Mouse (Mus musculus) gastrocnemius, adult 2 months (tissue): ENCODE results near the gene Dppa4. TPM values are rescaled to one million over a fixed set of nuclear protein-coding genes. Genes with fewer than 3 reads are reported as not detected.
"Not testable (repeated sequence)": the region's sequence is repeated elsewhere in the genome, so short reads cannot be mapped to it uniquely, and the experiment has no call there.

Experiments used
- DNase-seq: peaks from one replicate; pipeline ENCODE4 v3.0.0; 2022
- H3K27ac ChIP-seq: fragments of 200-600 bp; 2 replicates; pipeline ENCODE4 v1.8.1; 2022; ENCODE audit warnings: mild to moderate bottlenecking
- H3K4me3 ChIP-seq: fragments of 200-600 bp; 2 replicates; pipeline ENCODE4 v1.8.1; 2022; ENCODE audit warnings: mild to moderate bottlenecking, moderate library complexity
- CTCF ChIP-seq: fragments of 200-600 bp; IDR thresholded peaks from 2 replicates; pipeline ENCODE4 v1.8.1; 2022; ENCODE audit warnings: antibody characterized with exemption, mild to moderate bottlenecking, moderate library complexity
- intact Hi-C: fragments of 180-260 bp; cut with DNase I; formaldehyde crosslinking; loops from one replicate; pipeline ENCODE4 v1.15.1; 2025
- total RNA-seq, 2 experiments: library from RNA; stranded (reverse); gene quantifications; 2 replicates each; pipeline ENCODE4 v1.2.3; 2021

The Dppa4 gene
- total RNA-seq, 2 experiments from 2014 or later = not detected

GRCm38 (mm10) chr16:48299884-48300283 is 16.4 kb downstream of the Dppa4 start:
- DNase-seq = no peak
- no peak overlapping the region for H3K4me3 ChIP-seq
- no peak overlapping the region for H3K27ac ChIP-seq
- no peak for TF ChIP-seq CTCF
- intact Hi-C loops = no loop called here

- Histone ChIP-seq H3K4me3 (no peak within 1 kb of the TSS), H3K27ac (no peak within 1 kb of the TSS)
- intact Hi-C loops = no loop called here
- no peak for TF ChIP-seq CTCF
- DNase-seq = no peak
Measured at GRCm38 (mm10) chr16:48303509-48303908, 20.0 kb downstream of the Dppa4 start, which contains the start of gene Dppa2. Dppa2 (plus strand) TSS chr16:48303908.

GRCm38 (mm10) chr16:48303983-48304382 is 20.4 kb downstream of the Dppa4 start:
- no peak overlapping the region for H3K27ac ChIP-seq
- TF ChIP-seq CTCF = no peak
- intact Hi-C loops = no loop called here
- H3K4me3 ChIP-seq = no peak overlapping the region
- DNase-seq = no peak

GRCm38 (mm10) chr16:48308916-48309315 is 25.4 kb downstream of the Dppa4 start:
- H3K27ac ChIP-seq, H3K4me3 ChIP-seq, DNase-seq, intact Hi-C loops: not testable (repeated sequence)

- H3K27ac ChIP-seq = no peak overlapping the region
- intact Hi-C loops = no loop called here
- TF ChIP-seq CTCF = no peak
- DNase-seq = no peak
- H3K4me3 ChIP-seq = no peak overlapping the region
Measured at GRCm38 (mm10) chr16:48309912-48310630, 26.5 kb downstream of the Dppa4 start.

GRCm38 (mm10) chr16:48315294-48315693 is 31.8 kb downstream of the Dppa4 start:
- intact Hi-C loops = no loop called here
- TF ChIP-seq CTCF = no peak
- H3K27ac ChIP-seq = no peak overlapping the region
- DNase-seq = no peak
- no peak overlapping the region for H3K4me3 ChIP-seq

GRCm38 (mm10) chr16:48320781-48321180 is 37.2 kb downstream of the Dppa4 start:
- no peak overlapping the region for H3K4me3 ChIP-seq
- intact Hi-C loops = no loop called here
- H3K27ac ChIP-seq = no peak overlapping the region
- TF ChIP-seq CTCF = no peak
- no peak for DNase-seq

DNA sequence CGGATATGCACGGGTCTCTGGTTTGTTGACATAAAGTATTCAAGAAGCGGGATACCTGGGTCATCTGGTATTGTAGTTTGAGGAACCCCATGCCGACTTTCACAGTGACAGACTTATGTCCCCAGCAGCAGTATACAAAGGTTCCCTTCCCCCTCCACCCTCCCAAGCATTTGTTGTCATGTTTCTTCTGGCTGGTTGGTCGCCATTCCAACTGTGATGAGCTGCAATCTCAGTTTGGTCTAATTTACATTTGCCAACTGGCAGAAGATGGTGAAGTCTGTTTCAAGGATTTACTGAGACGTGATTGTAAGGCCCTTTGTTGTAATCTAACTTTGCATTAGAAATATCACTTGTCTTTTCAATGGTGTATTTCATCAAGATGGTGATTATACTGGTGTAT is 39.6 kb downstream of the Dppa4 start:
- DNase-seq = no peak
- H3K27ac ChIP-seq = no peak overlapping the region
- intact Hi-C loops = no loop called here
- no peak for TF ChIP-seq CTCF
- H3K4me3 ChIP-seq = no peak overlapping the region

GRCm38 (mm10) chr16:48323602-48324345 is 40.2 kb downstream of the Dppa4 start:
- intact Hi-C loops = no loop called here
- no peak for TF ChIP-seq CTCF
- no peak for DNase-seq
- Histone ChIP-seq H3K27ac (no peak overlapping the region), H3K4me3 (no peak overlapping the region)

- Histone ChIP-seq H3K27ac (no peak overlapping the region), H3K4me3 (no peak overlapping the region)
- DNase-seq = no peak
- no peak for TF ChIP-seq CTCF
- intact Hi-C loops = no loop called here
Measured at GRCm38 (mm10) chr16:48326903-48327302, 43.4 kb downstream of the Dppa4 start.

GRCm38 (mm10) chr16:48328420-48328819 is 44.9 kb downstream of the Dppa4 start:
- Histone ChIP-seq H3K27ac (no peak overlapping the region), H3K4me3 (no peak overlapping the region)
- no peak for DNase-seq
- no peak for TF ChIP-seq CTCF
- intact Hi-C loops = no loop called here

DNA sequence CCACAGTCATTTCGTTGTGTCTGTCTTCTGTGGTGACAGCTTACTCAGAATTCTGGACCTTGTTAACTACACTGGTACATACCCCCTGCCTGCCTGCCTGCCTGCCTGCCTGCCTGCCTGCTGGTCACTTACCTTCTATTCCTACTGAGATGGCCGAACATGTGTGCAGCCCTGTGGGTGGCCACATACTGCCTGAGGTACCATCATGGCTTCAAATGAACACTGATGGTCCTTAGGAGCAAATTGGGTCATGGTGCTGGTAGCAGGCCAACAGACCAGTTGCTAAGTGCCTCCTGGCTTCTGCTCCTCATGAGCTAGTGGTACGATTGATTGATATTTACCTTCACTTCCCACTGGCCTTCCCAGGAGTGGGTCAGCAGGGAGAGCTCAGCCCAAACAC is 48.3 kb downstream of the Dppa4 start:
- TF ChIP-seq CTCF = no peak
- no peak overlapping the region for H3K4me3 ChIP-seq
- no peak overlapping the region for H3K27ac ChIP-seq
- no peak for DNase-seq
- intact Hi-C loops = no loop called here

- Histone ChIP-seq H3K4me3 (no peak overlapping the region), H3K27ac (no peak overlapping the region)
- DNase-seq = no peak
- no peak for TF ChIP-seq CTCF
- intact Hi-C loops = no loop called here
Measured at GRCm38 (mm10) chr16:48335326-48335725, 51.8 kb downstream of the Dppa4 start.

Other genes starting within 250 kb of the Dppa4 start
- not detected for gene Dppa2, start 20.2 kb downstream of the Dppa4 start, total RNA-seq
- gene Gm5485, start 128.7 kb downstream of the Dppa4 start, total RNA-seq = not detected
- gene Morc1, start 147.5 kb downstream of the Dppa4 start, total RNA-seq = not detected